Mouse (Mus musculus): ENCODE measurements around the gene Tmcc3.

- TF ChIP-seq CTCF (IDR thresholded peaks at IDR 0.05; ENCODE audit: low read depth): no peak
- no peak for TF ChIP-seq EP300 (IDR thresholded peaks at IDR 0.05; ENCODE audit: low read depth)
Observed at GRCm38 (mm10) chr10:94505248-94505772, 193.6 kb downstream of the Tmcc3 start.

All from heart, postnatal 0 days (tissue).